Mouse (Mus musculus) layer of hippocampus, adult 11-12 months (tissue): ENCODE measurements around the gene Dpp9.

Experiments
- DNase-seq: peaks from one replicate; pipeline ENCODE4 v3.0.0; 2022; ENCODE audit warnings: low spot score

Dpp9 gene

GRCm38 (mm10) chr17:56182975-56183657 lies 35.6 kb downstream of the Dpp9 start:
- no peak for DNase-seq

- no peak for DNase-seq
Observed at GRCm38 (mm10) chr17:56175416-56175815, 43.3 kb downstream of the Dpp9 start.

GRCm38 (mm10) chr17:56173401-56174046 lies 45.2 kb downstream of the Dpp9 start:
- no peak for DNase-seq

GRCm38 (mm10) chr17:56171881-56172280 lies 46.8 kb downstream of the Dpp9 start:
- no peak for DNase-seq

- no peak for DNase-seq
Observed at GRCm38 (mm10) chr17:56171456-56171855, 47.2 kb downstream of the Dpp9 start.

GRCm38 (mm10) chr17:56170636-56171035 lies 48.1 kb downstream of the Dpp9 start:
- no peak for DNase-seq

- DNase-seq, result no peak
Observed at GRCm38 (mm10) chr17:56169830-56170229, 48.9 kb downstream of the Dpp9 start.

GRCm38 (mm10) chr17:56165671-56166070 lies 53.0 kb downstream of the Dpp9 start:
- DNase-seq, result no peak

- no peak for DNase-seq
Observed at GRCm38 (mm10) chr17:56164510-56164909, 54.2 kb downstream of the Dpp9 start.

- no peak for DNase-seq
Observed at GRCm38 (mm10) chr17:56163523-56164102, 55.1 kb downstream of the Dpp9 start.

GRCm38 (mm10) chr17:56162231-56162774 lies 56.4 kb downstream of the Dpp9 start, which contains the start of gene Tnfaip8l1:
Gene Tnfaip8l1, plus strand, starts transcription at chr17:56162477.
- DNase-seq, result peak; percentile 96

GRCm38 (mm10) chr17:56159729-56160128 lies 59.0 kb downstream of the Dpp9 start:
- DNase-seq, result peak; percentile 71

- peak; percentile 63 for DNase-seq
Observed at GRCm38 (mm10) chr17:56153643-56154042, 65.1 kb downstream of the Dpp9 start.

- DNase-seq, result no peak
Observed at GRCm38 (mm10) chr17:56149897-56150296, 68.8 kb downstream of the Dpp9 start.

GRCm38 (mm10) chr17:56148790-56149618 lies 69.7 kb downstream of the Dpp9 start:
- DNase-seq, result no peak

- no peak for DNase-seq
Observed at GRCm38 (mm10) chr17:56148280-56148679, 70.4 kb downstream of the Dpp9 start.

- no peak for DNase-seq
Observed at GRCm38 (mm10) chr17:56147420-56147819, 71.3 kb downstream of the Dpp9 start.

GRCm38 (mm10) chr17:56146131-56146530 lies 72.6 kb downstream of the Dpp9 start:
- DNase-seq, result no peak

- no peak for DNase-seq
Observed at GRCm38 (mm10) chr17:56144546-56144945, 74.2 kb downstream of the Dpp9 start.

GRCm38 (mm10) chr17:56141702-56142605 lies 76.8 kb downstream of the Dpp9 start:
- peak; percentile 63 for DNase-seq
